Mouse (Mus musculus) ES-Bruce4 (cell line): ENCODE results near the gene D430042O09Rik. TPM values are rescaled to one million over a fixed set of nuclear protein-coding genes. Genes with fewer than 3 reads are reported as not detected.

Source experiments
- H3K27ac ChIP-seq: 2 replicates; pipeline ENCODE4 v1.5.1; 2012; ENCODE audit warnings: low read length, inconsistent platforms; ENCODE audit not compliant: insufficient read depth
- H3K27me3 ChIP-seq: 2 replicates; pipeline ENCODE4 v1.6.1; 2012; ENCODE audit warnings: mild to moderate bottlenecking, low read length, inconsistent platforms; ENCODE audit not compliant: control insufficient read depth, poor library complexity, insufficient read depth, severe bottlenecking
- H3K36me3 ChIP-seq: 2 replicates; pipeline ENCODE4 v1.6.1; 2012; ENCODE audit warnings: inconsistent platforms, mild to moderate bottlenecking, low read length, moderate library complexity; ENCODE audit not compliant: control insufficient read depth, poor library complexity, insufficient read depth, severe bottlenecking
- H3K4me1 ChIP-seq: one replicate; pipeline ENCODE4 v1.8.1; 2011; ENCODE audit warnings: low read length; ENCODE audit not compliant: control insufficient read depth, insufficient read depth
- H3K4me3 ChIP-seq: 2 replicates; pipeline ENCODE4 v1.5.1; 2011; ENCODE audit warnings: low read depth, mild to moderate bottlenecking, low read length
- H3K9ac ChIP-seq: 2 replicates; pipeline ENCODE4 v1.6.1; 2012; ENCODE audit warnings: low read depth, mild to moderate bottlenecking, inconsistent platforms; ENCODE audit not compliant: poor library complexity, severe bottlenecking
- H3K9me3 ChIP-seq: replicated peaks from 2 replicates; pipeline ENCODE4 v1.6.1; 2012; ENCODE audit warnings: mild to moderate bottlenecking, low read length, inconsistent platforms; ENCODE audit not compliant: control insufficient read depth, poor library complexity, insufficient read depth, severe bottlenecking
- CTCF ChIP-seq: IDR thresholded peaks from one replicate; pipeline ENCODE4 v1.8.1; 2011; ENCODE audit warnings: low read depth, low read length
- EP300 ChIP-seq: IDR thresholded peaks from 2 replicates; pipeline ENCODE4 v1.6.1; 2011; ENCODE audit warnings: low read depth, low read length; ENCODE audit not compliant: insufficient read depth
- POLR2A ChIP-seq: IDR thresholded peaks from one replicate; pipeline ENCODE4 v1.8.1; 2011; ENCODE audit warnings: low read length; ENCODE audit not compliant: insufficient read depth
- polyA plus RNA-seq: library from polyadenylated mRNA; stranded (reverse); fragments of >200 nt; gene quantifications from 2 replicates; pipeline ENCODE4 v1.2.4, GENCODE M21; 2011; ENCODE audit warnings: low read depth; ENCODE audit not compliant: missing spikeins, insufficient read depth, insufficient read length

The D430042O09Rik gene
- polyA plus RNA-seq, 1 experiment, result 17.6 TPM

GRCm38 (mm10) chr7:125766976-125767831 lies 59.5 kb downstream of the D430042O09Rik start:
- no peak for TF ChIP-seq POLR2A
- peak; percentile 64 for TF ChIP-seq CTCF
- no peaks in the 10 kb centered on the region for H3K27me3 ChIP-seq
- no peaks in the 10 kb centered on the region for H3K4me1 ChIP-seq
- H3K9me3 ChIP-seq, result no peaks in the 10 kb centered on the region
- no peak overlapping the region for H3K9ac ChIP-seq
- H3K4me3 ChIP-seq, result no peak overlapping the region
- H3K27ac ChIP-seq, result no peak overlapping the region
- no peaks in the 10 kb centered on the region for H3K36me3 ChIP-seq

DNA sequence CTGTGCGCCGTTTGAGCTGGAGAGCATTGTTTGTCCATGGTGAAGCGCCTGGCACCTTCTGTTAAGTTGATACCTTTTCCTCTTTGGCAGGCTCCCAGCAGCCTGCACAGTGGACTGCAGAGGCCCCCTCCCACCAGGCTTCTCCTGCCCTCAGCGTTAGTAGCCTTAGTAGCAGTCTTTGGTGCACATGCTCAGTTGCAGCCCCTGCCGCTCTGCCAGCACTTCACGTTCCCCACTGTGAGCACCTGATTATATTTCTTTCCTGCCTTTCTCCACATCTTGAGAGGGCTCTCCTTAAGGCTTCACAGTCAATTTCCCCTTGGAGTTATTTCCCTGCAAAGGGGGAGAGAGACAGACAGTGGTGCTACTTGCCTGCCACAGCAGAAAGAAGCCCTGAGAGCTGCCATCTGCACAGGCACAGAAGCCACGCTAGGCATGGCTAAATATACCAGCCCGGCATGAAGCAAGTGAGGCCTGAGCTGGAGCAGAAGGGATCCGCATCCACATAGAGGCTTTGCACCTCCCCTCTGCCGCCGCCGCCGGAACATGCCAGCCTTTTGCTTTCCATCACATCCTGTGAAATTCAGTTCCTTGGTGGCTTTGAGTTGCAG lies 65.4 kb downstream of the D430042O09Rik start:
- TF ChIP-seq CTCF, result no peak
- no peak for TF ChIP-seq EP300
- no peak for TF ChIP-seq POLR2A
- Histone ChIP-seq H3K27ac (no peak overlapping the region), H3K4me1 (no peaks in the 10 kb centered on the region)

DNA sequence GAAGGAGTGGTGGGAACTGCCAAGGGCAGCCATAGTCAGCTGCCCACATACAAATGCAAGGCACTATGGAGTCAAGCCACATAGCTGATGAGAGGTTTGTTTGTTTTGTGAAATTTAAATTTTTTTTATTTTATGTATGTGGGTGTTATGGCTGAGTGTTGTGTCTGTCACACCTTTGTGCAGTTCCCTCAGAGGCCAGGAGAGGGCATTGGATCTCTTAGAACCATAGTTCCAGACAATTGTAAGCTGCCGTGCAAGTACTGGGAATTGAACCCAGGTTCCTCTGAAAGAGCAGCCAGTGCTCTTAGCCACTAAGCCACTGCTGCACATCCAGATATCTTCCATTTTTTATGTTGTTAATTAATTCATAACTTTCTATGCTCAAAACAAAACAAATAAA lies 75.5 kb downstream of the D430042O09Rik start:
- no peak for TF ChIP-seq EP300
- peak; percentile 38 for TF ChIP-seq CTCF
- H3K4me1 ChIP-seq, result no peaks in the 10 kb centered on the region
- H3K27ac ChIP-seq, result no peak overlapping the region
- H3K9me3 ChIP-seq, result no peaks in the 10 kb centered on the region
- no peak overlapping the region for H3K9ac ChIP-seq
- no peak overlapping the region for H3K4me3 ChIP-seq
- H3K36me3 ChIP-seq, result no peaks in the 10 kb centered on the region
- H3K27me3 ChIP-seq, result no peaks in the 10 kb centered on the region

More for the DNA sequence above, 65.4 kb downstream of the D430042O09Rik start:
- H3K27me3 ChIP-seq, result no peaks in the 10 kb centered on the region
- no peaks in the 10 kb centered on the region for H3K9me3 ChIP-seq
- H3K36me3 ChIP-seq, result no peaks in the 10 kb centered on the region
- H3K4me3 ChIP-seq, result no peak overlapping the region
- no peak overlapping the region for H3K9ac ChIP-seq

GRCm38 (mm10) chr7:125786105-125786504 lies 78.4 kb downstream of the D430042O09Rik start:
- Histone ChIP-seq H3K36me3 (no peaks in the 10 kb centered on the region), H3K27ac (no peak overlapping the region), H3K4me1 (no peaks in the 10 kb centered on the region), H3K9ac (no peak overlapping the region), H3K9me3 (no peaks in the 10 kb centered on the region), H3K4me3 (no peak overlapping the region), H3K27me3 (no peaks in the 10 kb centered on the region)
- TF ChIP-seq EP300, result no peak
- TF ChIP-seq CTCF, result no peak
- no peak for TF ChIP-seq POLR2A

- TF ChIP-seq POLR2A (no peak), CTCF (no peak), EP300 (no peak)
These were observed 79.4 kb downstream of the D430042O09Rik start for GRCm38 (mm10) chr7:125787046-125787445.

GRCm38 (mm10) chr7:125790039-125790438 lies 82.4 kb downstream of the D430042O09Rik start:
- Histone ChIP-seq H3K36me3 (no peaks in the 10 kb centered on the region), H3K4me1 (no peaks in the 10 kb centered on the region), H3K27me3 (no peaks in the 10 kb centered on the region), H3K27ac (no peak overlapping the region), H3K9me3 (no peaks in the 10 kb centered on the region), H3K4me3 (no peak overlapping the region), H3K9ac (no peak overlapping the region)
- TF ChIP-seq POLR2A (no peak), EP300 (no peak)

More at GRCm38 (mm10) chr7:125787046-125787445, 79.4 kb downstream of the D430042O09Rik start:
- H3K9ac ChIP-seq, result no peak overlapping the region
- no peak overlapping the region for H3K4me3 ChIP-seq
- H3K36me3 ChIP-seq, result no peaks in the 10 kb centered on the region
- H3K9me3 ChIP-seq, result no peaks in the 10 kb centered on the region
- H3K4me1 ChIP-seq, result no peaks in the 10 kb centered on the region
- H3K27me3 ChIP-seq, result no peaks in the 10 kb centered on the region
- H3K27ac ChIP-seq, result no peak overlapping the region
